Mouse (Mus musculus): ENCODE measurements around the gene Ncoa1. TPM values are rescaled to one million over a fixed set of nuclear protein-coding genes. Genes with fewer than 3 reads are reported as not detected.

Gene Ncoa1
- polyA plus RNA-seq, 1 experiment from 2014 or later, result 9.1 TPM

- H3K36me3 ChIP-seq, result no peaks in the 10 kb centered on the region
- WGBS, result 32% methylated on average over 3 of the region's 3 CpGs
Observed at GRCm38 (mm10) chr12:4501916-4502315, 24.9 kb upstream of the Ncoa1 start.

GRCm38 (mm10) chr12:4500516-4500915, 23.5 kb upstream of the Ncoa1 start:
- Histone ChIP-seq H3K9me3 (no peaks in the 10 kb centered on the region), H3K36me3 (no peaks in the 10 kb centered on the region), H3K27ac (no peak overlapping the region), H3K27me3 (no peaks in the 10 kb centered on the region), H3K4me3 (no peak overlapping the region), H3K4me1 (no peaks in the 10 kb centered on the region), H3K4me2 (no peak overlapping the region), H3K9ac (no peak overlapping the region)
- 94% methylated on average over 4 of the region's 4 CpGs for WGBS
- no peak for ATAC-seq (ENCODE audit: borderline replicate concordance, extremely low read depth, low FRiP score, low TSS enrichment)

More at GRCm38 (mm10) chr12:4501916-4502315, 24.9 kb upstream of the Ncoa1 start:
- Histone ChIP-seq H3K4me3 (no peak overlapping the region), H3K9me3 (no peaks in the 10 kb centered on the region), H3K4me2 (no peak overlapping the region), H3K4me1 (no peaks in the 10 kb centered on the region), H3K9ac (no peak overlapping the region), H3K27ac (no peak overlapping the region), H3K27me3 (no peaks in the 10 kb centered on the region)
- ATAC-seq (ENCODE audit: borderline replicate concordance, extremely low read depth, low FRiP score, low TSS enrichment), result no peak

- no peak overlapping the region for H3K27ac ChIP-seq
- no peak overlapping the region for H3K4me3 ChIP-seq
- H3K4me1 ChIP-seq, result no peaks in the 10 kb centered on the region
- no peak overlapping the region for H3K9ac ChIP-seq
- H3K9me3 ChIP-seq, result no peaks in the 10 kb centered on the region
- no peaks in the 10 kb centered on the region for H3K27me3 ChIP-seq
- H3K4me2 ChIP-seq, result no peak overlapping the region
- 75% methylated on average over 3 of the region's 3 CpGs for WGBS
- no peak for ATAC-seq (ENCODE audit: borderline replicate concordance, extremely low read depth, low FRiP score, low TSS enrichment)
- no peaks in the 10 kb centered on the region for H3K36me3 ChIP-seq
Observed at GRCm38 (mm10) chr12:4499651-4500175, 22.7 kb upstream of the Ncoa1 start.

DNA sequence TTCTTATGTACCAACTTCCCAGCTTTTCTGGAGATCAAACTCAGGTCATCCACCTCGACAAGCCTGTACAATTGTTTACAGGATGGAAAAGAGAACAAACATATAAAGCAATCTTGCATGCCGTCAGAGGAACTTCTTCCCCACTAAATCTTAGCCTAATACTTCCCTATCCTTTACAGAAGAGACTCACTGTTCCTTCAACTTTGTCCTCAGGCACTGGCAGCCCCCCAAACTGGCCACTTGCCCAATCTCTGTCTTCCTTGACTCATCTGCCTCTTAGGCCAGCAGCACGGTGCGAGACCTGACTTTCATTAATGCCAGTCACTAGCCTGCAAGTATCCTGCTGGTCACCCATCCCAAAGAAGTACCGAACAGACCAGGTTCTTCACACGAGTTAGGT, 11.4 kb upstream of the Ncoa1 start:
- no peak for ATAC-seq (ENCODE audit: borderline replicate concordance, extremely low read depth, low FRiP score, low TSS enrichment)
- H3K27me3 ChIP-seq, result no peaks in the 10 kb centered on the region
- WGBS, result 52% methylated on average over 6 of the region's 6 CpGs
- no peaks in the 10 kb centered on the region for H3K9me3 ChIP-seq
- H3K9ac ChIP-seq, result no peak overlapping the region
- no peak overlapping the region for H3K4me2 ChIP-seq
- no peaks in the 10 kb centered on the region for H3K36me3 ChIP-seq
- no peak overlapping the region for H3K4me3 ChIP-seq
- no peak overlapping the region for H3K27ac ChIP-seq
- no peaks in the 10 kb centered on the region for H3K4me1 ChIP-seq

GRCm38 (mm10) chr12:4483386-4483785, 6.4 kb upstream of the Ncoa1 start:
- H3K27ac ChIP-seq, result no peak overlapping the region
- no peak for ATAC-seq (ENCODE audit: borderline replicate concordance, extremely low read depth, low FRiP score, low TSS enrichment)
- WGBS, result 72% methylated on average over 4 of the region's 4 CpGs

DNA sequence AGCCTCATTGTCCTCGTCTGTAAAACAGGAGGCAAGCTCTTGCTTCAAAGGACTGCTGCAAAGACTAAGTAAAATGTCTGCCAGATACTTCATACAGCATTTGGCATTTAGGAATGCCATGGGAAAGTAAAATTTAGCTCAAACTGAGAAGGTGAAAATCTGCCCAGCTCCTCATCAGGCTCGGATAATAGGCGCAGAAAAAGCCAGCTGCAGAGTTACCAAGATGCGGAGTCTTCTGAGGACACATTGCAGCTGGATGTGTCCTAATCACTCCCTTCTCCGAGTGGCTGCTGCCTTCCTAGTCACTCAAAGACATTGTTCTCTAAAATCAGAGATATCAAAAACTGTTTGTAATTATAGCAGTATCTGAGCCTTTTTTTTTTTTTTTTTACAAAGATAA, 4.7 kb upstream of the Ncoa1 start:
- H3K27me3 ChIP-seq, result no peaks in the 10 kb centered on the region
- H3K9ac ChIP-seq, result no peak overlapping the region
- H3K36me3 ChIP-seq, result no peaks in the 10 kb centered on the region
- no peak overlapping the region for H3K4me3 ChIP-seq
- H3K4me1 ChIP-seq, result 0 out of 2 replicates have a peak, but pooled peaks cover 3% of the 10 kb centered on the region
- H3K27ac ChIP-seq, result no peak overlapping the region
- no peak overlapping the region for H3K4me2 ChIP-seq
- ATAC-seq (ENCODE audit: borderline replicate concordance, extremely low read depth, low FRiP score, low TSS enrichment), result no peak
- 56% methylated on average over 5 of the region's 5 CpGs for WGBS
- no peaks in the 10 kb centered on the region for H3K9me3 ChIP-seq

More at GRCm38 (mm10) chr12:4483386-4483785, 6.4 kb upstream of the Ncoa1 start:
- H3K36me3 ChIP-seq, result no peaks in the 10 kb centered on the region
- H3K4me3 ChIP-seq, result no peak overlapping the region
- H3K9me3 ChIP-seq, result no peaks in the 10 kb centered on the region
- no peaks in the 10 kb centered on the region for H3K27me3 ChIP-seq
- no peak overlapping the region for H3K4me2 ChIP-seq
- no peak overlapping the region for H3K9ac ChIP-seq
- no peaks in the 10 kb centered on the region for H3K4me1 ChIP-seq

DNA sequence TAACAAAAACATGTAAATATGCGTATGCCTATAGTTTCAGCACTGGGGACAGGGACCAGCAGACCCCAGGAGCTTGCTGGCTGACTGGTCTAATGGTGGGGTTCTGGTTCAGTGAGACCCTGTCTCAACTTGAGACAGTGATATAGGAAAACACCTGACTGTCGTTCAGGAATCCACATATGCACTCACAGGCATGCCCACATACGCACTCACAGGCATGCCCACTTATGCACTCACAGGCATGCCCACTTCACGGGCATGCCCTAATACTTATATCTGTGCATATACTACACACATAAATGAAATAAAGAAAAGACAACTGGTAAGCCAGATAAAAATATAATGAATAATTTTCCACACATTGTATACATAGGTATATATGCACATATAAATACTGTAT, 3.3 kb upstream of the Ncoa1 start:
- no peak overlapping the region for H3K27ac ChIP-seq
- no peak overlapping the region for H3K4me2 ChIP-seq
- H3K27me3 ChIP-seq, result no peaks in the 10 kb centered on the region
- H3K9me3 ChIP-seq, result no peaks in the 10 kb centered on the region
- peaks cover 11% of the 10 kb centered on the region; the same call in 1 of the 2 replicates for H3K4me1 ChIP-seq
- 76% methylated on average over 4 of the region's 4 CpGs for WGBS
- no peak for ATAC-seq (ENCODE audit: borderline replicate concordance, extremely low read depth, low FRiP score, low TSS enrichment)
- no peaks in the 10 kb centered on the region for H3K36me3 ChIP-seq
- H3K4me3 ChIP-seq, result no peak overlapping the region
- no peak overlapping the region for H3K9ac ChIP-seq

DNA sequence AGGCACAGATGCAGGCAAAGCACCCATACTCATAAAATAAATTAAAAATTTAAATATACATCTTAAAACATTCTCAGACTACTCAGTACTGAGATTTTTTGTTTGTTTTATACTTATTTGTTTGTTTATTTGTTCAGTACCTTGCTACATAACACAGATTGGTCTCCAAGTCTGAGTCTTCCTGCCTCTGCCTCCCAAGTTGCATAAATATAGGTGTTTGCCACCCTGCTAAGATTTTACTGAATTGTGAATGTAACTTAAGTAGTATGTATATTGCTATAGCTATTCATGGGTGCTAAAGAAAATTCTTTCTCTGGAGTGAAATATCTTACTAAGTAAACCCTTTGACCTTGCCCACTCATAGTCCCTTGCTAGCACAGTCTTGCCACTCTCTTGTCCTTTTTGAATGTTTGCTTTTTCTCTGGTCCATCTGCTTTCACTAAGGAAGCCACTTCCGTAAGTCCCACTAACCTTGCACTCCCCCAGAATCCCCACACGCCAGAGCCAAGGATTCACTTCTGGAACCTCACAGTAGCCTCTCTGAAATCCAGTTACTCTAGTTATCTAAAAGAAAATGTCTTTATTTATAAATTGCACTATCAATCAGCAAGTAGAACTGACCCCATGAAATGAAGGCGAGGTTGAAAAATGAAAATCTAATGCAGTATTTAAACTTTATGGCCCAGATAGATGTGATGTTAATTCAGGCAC, 2.3 kb upstream of the Ncoa1 start:
- WGBS, result 62% methylated on average over 3 of the region's 3 CpGs
- Histone ChIP-seq H3K27ac (no peak overlapping the region), H3K9me3 (no peaks in the 10 kb centered on the region), H3K4me1 (peaks cover 14% of the 10 kb centered on the region; the same call in 1 of the 2 replicates), H3K4me3 (no peak overlapping the region), H3K9ac (no peak overlapping the region), H3K4me2 (no peak overlapping the region), H3K27me3 (no peaks in the 10 kb centered on the region), H3K36me3 (no peaks in the 10 kb centered on the region)
- no peak for ATAC-seq (ENCODE audit: borderline replicate concordance, extremely low read depth, low FRiP score, low TSS enrichment)

- H3K4me1 ChIP-seq, result peaks cover 14% of the 10 kb centered on the region; the same call in 1 of the 2 replicates
- WGBS, result 68% methylated on average over 6 of the region's 6 CpGs
- no peaks in the 10 kb centered on the region for H3K36me3 ChIP-seq
- no peak overlapping the region for H3K4me3 ChIP-seq
- no peak for ATAC-seq (ENCODE audit: borderline replicate concordance, extremely low read depth, low FRiP score, low TSS enrichment)
- no peaks in the 10 kb centered on the region for H3K27me3 ChIP-seq
- H3K4me2 ChIP-seq, result no peak overlapping the region
- no peaks in the 10 kb centered on the region for H3K9me3 ChIP-seq
- no peak overlapping the region for H3K27ac ChIP-seq
- no peak overlapping the region for H3K9ac ChIP-seq
Observed at GRCm38 (mm10) chr12:4477941-4478795, 1.2 kb upstream of the Ncoa1 start.

DNA sequence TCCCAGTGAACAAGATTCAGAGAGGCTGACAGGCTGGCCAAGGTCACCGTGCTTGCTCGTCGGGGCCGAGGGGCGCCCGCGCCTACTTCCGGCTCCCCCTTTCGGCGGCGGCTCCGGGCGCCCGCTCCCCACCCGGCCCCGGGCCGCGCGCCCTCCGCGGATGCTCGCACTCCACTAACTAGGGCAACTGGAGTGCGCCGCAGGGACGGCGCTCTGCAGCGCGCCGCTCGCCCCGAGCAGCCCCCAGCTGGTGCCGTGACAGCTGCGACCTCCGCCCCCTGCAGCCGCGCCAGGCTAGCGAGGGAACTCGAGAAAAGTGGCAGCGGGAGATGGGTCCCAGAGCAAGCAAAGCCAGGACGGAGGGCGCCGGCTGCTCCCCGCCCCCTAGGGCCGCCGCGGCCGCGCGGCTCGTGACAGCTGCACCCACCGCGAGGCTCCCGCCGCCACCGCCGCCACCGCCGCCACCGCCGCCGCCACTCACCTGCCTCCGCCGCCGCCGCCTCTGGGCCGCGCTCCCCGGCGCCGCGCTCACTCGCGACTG, 621 bp downstream of the Ncoa1 start:
- H3K9ac ChIP-seq, result peak overlapping the region; percentile 85
- H3K4me1 ChIP-seq, result peaks cover 14% of the 10 kb centered on the region; the same call in 1 of the 2 replicates
- H3K9me3 ChIP-seq, result no peaks in the 10 kb centered on the region
- peak overlapping the region; percentile 91 for H3K27ac ChIP-seq
- under 1% methylated on average over 36 of the region's 73 CpGs for WGBS
- ATAC-seq (ENCODE audit: borderline replicate concordance, extremely low read depth, low FRiP score, low TSS enrichment), result peak; percentile 86
- H3K36me3 ChIP-seq, result no peaks in the 10 kb centered on the region
- no peaks in the 10 kb centered on the region for H3K27me3 ChIP-seq
- peak overlapping the region; percentile 91 for H3K4me3 ChIP-seq
- H3K4me2 ChIP-seq, result peak overlapping the region; percentile 79

DNA sequence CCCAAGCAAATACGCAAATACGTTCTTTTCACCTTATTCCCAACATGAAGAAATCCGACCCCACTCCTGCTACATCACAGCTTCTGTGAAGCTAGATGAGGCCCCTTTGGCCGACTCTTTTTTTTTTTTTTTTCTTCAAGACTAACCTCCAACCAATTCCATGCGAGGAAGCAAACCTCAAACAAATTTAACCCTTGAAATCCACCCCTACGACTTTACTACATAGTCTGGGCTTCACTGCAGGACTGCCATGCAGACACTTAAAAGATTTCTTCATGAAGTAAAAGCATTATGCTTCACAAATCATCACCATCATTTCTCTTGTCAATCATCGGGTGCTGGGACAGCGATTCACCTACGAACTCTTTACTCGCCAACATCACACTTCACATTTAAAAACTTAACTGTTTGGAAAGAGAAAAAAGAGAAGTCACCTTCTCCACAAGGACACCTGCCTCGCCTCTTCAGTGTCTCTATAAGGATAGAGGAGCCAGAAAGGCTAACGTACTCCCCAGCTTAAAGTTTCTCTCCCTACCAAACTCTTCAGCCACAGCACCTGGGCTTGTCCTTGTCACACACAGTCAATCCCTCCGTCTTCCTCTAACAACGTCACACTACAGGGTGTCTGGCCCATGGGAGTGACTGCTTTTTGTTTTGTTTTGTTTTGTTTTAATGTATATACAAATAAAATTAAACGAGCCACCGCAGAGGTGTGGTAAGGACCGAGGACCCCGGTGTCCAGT, 1.6 kb downstream of the Ncoa1 start:
- Histone ChIP-seq H3K9me3 (no peaks in the 10 kb centered on the region), H3K36me3 (no peaks in the 10 kb centered on the region), H3K27ac (no peak overlapping the region), H3K27me3 (no peaks in the 10 kb centered on the region), H3K4me3 (peak overlapping the region; percentile 91), H3K4me1 (peaks cover 14% of the 10 kb centered on the region; the same call in 1 of the 2 replicates), H3K4me2 (peak overlapping the region; percentile 79), H3K9ac (peak overlapping the region; percentile 85)
- no peak for ATAC-seq (ENCODE audit: borderline replicate concordance, extremely low read depth, low FRiP score, low TSS enrichment)
- WGBS, result 10% methylated on average over 18 of the region's 18 CpGs
